Mouse (Mus musculus): Measurements from ENCODE around the gene Celf3.

Celf3 gene

GRCm38 (mm10) chr3:94477981-94478422 is at the start of gene Celf3:
Gene Celf3 (plus strand): TSS chr3:94478295.
- POLR2A ChIA-PET, result interaction anchor here in 3 of 4 experiments (0.6 to 3.2 kb wide), 12 partner anchors 8 to 1498 kb away, joined by 3 to 10 read pairs (median 4); partner anchors contain the start of gene Them4 (in 1 of the 3)
- CTCF ChIA-PET, result interaction anchor here in 2 of 4 experiments (0.6 to 1.3 kb wide), 2 partner anchors 111 to 424 kb away, joined by 4 to 7 read pairs; no protein-coding TSS in a partner anchor

GRCm38 (mm10) chr3:94430980-94431379 is 47.1 kb upstream of the Celf3 start:
- POLR2A ChIA-PET, result interaction anchor here in 1 of 4 experiments (1.4 kb wide), 1 partner anchor 12 kb away, joined by 8 read pairs; the partner anchor contains the start of gene Mrpl9
- CTCF ChIA-PET, result no interaction called here

- ChIA-PET CTCF (interaction anchor here in 1 of 4 experiments (1.7 kb wide), 1 partner anchor 67 kb away, joined by 4 read pairs; no protein-coding TSS in a partner anchor), POLR2A (interaction anchor here in 1 of 4 experiments (1.8 kb wide), 1 partner anchor 10 kb away, joined by 4 read pairs; no protein-coding TSS in a partner anchor)
Measured at GRCm38 (mm10) chr3:94434305-94434704, 43.8 kb upstream of the Celf3 start.

GRCm38 (mm10) chr3:94436420-94436819 is 41.7 kb upstream of the Celf3 start:
- ChIA-PET POLR2A (no interaction called here), CTCF (no interaction called here)

GRCm38 (mm10) chr3:94441182-94441581 is 36.9 kb upstream of the Celf3 start:
- POLR2A ChIA-PET, result interaction anchor here in 1 of 4 experiments (0.7 kb wide), 1 partner anchor 79 kb away, joined by 3 read pairs; the partner anchor contains the start of gene C2cd4d

GRCm38 (mm10) chr3:94442951-94443596 is 35.0 kb upstream of the Celf3 start, which contains the start of gene Mrpl9:
Gene Mrpl9 (plus strand): TSS chr3:94443318.
- CTCF ChIA-PET, result interaction anchor here (0.6 to 2.1 kb wide), 11 partner anchors 13 to 847 kb away, joined by 3 to 11 read pairs (median 4); partner anchors contain the start of gene Tdrkh (in 1 of the 4)
- POLR2A ChIA-PET, result interaction anchor here (0.6 to 4.8 kb wide), 37 partner anchors 11 to 532 kb away, joined by 3 to 42 read pairs (median 4); partner anchors contain the start of genes Tdrkh (in 2 of the 4) and Tuft1 (in 1 of the 4)

More at GRCm38 (mm10) chr3:94441182-94441581, 36.9 kb upstream of the Celf3 start:
- CTCF ChIA-PET, result interaction anchor here (0.5 to 1.9 kb wide), 6 partner anchors 13 to 334 kb away, joined by 3 to 10 read pairs (median 4); no protein-coding TSS in a partner anchor

GRCm38 (mm10) chr3:94443597-94443964 is 34.5 kb upstream of the Celf3 start, which contains the start of gene Oaz3:
Gene Oaz3 (minus strand): TSS chr3:94443915.
- POLR2A ChIA-PET, result interaction anchor here (0.6 to 4.8 kb wide), 26 partner anchors 11 to 1069 kb away, joined by 3 to 42 read pairs (median 4); partner anchors contain the start of genes Tdrkh (in 1 of the 4) and Tuft1 (in 1 of the 4)
- CTCF ChIA-PET, result interaction anchor here in 3 of 4 experiments (0.6 to 2.1 kb wide), 7 partner anchors 12 to 464 kb away, joined by 3 to 11 read pairs (median 6); partner anchors contain the start of gene Tdrkh (in 1 of the 3)

- ChIA-PET POLR2A (interaction anchor here in 1 of 4 experiments (0.6 to 1.2 kb wide), 5 partner anchors 9 to 106 kb away, joined by 3 to 7 read pairs (median 3); no protein-coding TSS in a partner anchor), CTCF (interaction anchor here in 1 of 4 experiments (1.6 kb wide), 1 partner anchor 57 kb away, joined by 5 read pairs; no protein-coding TSS in a partner anchor)
Measured at GRCm38 (mm10) chr3:94449377-94449776, 28.7 kb upstream of the Celf3 start.

- POLR2A ChIA-PET, result interaction anchor here in 3 of 4 experiments (0.6 to 6.5 kb wide), 17 partner anchors 8 to 718 kb away, joined by 3 to 42 read pairs (median 4); partner anchors contain the start of genes Mrpl9 (in 2 of the 3), Riiad1 (in 2 of the 3), Celf3 (in 1 of the 3) and Oaz3 (in 1 of the 3)
- CTCF ChIA-PET, result interaction anchor here (0.6 to 3.8 kb wide), 47 partner anchors 8 to 461 kb away, joined by 3 to 28 read pairs (median 4); partner anchors contain the start of genes Mrpl9 (in 1 of the 4), Oaz3 (in 1 of the 4) and Rorc (in 1 of the 4)
Measured at GRCm38 (mm10) chr3:94456529-94457000, 21.5 kb upstream of the Celf3 start.

GRCm38 (mm10) chr3:94457055-94457454 is 21.0 kb upstream of the Celf3 start:
- CTCF ChIA-PET, result interaction anchor here (0.6 to 3.8 kb wide), 34 partner anchors 8 to 461 kb away, joined by 3 to 28 read pairs (median 4); no protein-coding TSS in a partner anchor
- POLR2A ChIA-PET, result interaction anchor here in 3 of 4 experiments (0.6 to 6.5 kb wide), 15 partner anchors 9 to 135 kb away, joined by 3 to 42 read pairs (median 4); partner anchors contain the start of genes Mrpl9 (in 2 of the 3), Riiad1 (in 2 of the 3), Celf3 (in 1 of the 3) and Oaz3 (in 1 of the 3)

- POLR2A ChIA-PET, result interaction anchor here in 1 of 4 experiments (0.8 kb wide), 1 partner anchor 10 kb away, joined by 3 read pairs; no protein-coding TSS in a partner anchor
- CTCF ChIA-PET, result interaction anchor here in 2 of 4 experiments (0.6 to 1.2 kb wide), 2 partner anchors 43 to 90 kb away, joined by 3 read pairs; no protein-coding TSS in a partner anchor
Measured at GRCm38 (mm10) chr3:94459834-94460233, 18.3 kb upstream of the Celf3 start.

- CTCF ChIA-PET, result interaction anchor here in 3 of 4 experiments (0.6 to 1.4 kb wide), 6 partner anchors 8 to 98 kb away, joined by 3 to 6 read pairs (median 3); no protein-coding TSS in a partner anchor
- POLR2A ChIA-PET, result interaction anchor here in 3 of 4 experiments (0.6 to 2.5 kb wide), 12 partner anchors 9 to 147 kb away, joined by 3 to 15 read pairs (median 4); partner anchors contain the start of genes Oaz3 (in 2 of the 3), Celf3 (in 1 of the 3), Mrpl9 (in 1 of the 3) and Riiad1 (in 1 of the 3)
Measured at GRCm38 (mm10) chr3:94463926-94464578, 14.0 kb upstream of the Celf3 start.

- CTCF ChIA-PET, result interaction anchor here in 2 of 4 experiments (0.6 to 1.3 kb wide), 6 partner anchors 9 to 344 kb away, joined by 3 to 5 read pairs (median 4); no protein-coding TSS in a partner anchor
- POLR2A ChIA-PET, result interaction anchor here in 3 of 4 experiments (0.6 to 2.5 kb wide), 17 partner anchors 9 to 687 kb away, joined by 3 to 15 read pairs (median 4); partner anchors contain the start of genes Oaz3 (in 2 of the 3), Riiad1 (in 2 of the 3), Celf3 (in 1 of the 3) and Mrpl9 (in 1 of the 3)
Measured at GRCm38 (mm10) chr3:94465632-94466430, 12.3 kb upstream of the Celf3 start.

GRCm38 (mm10) chr3:94468931-94469330 is 9.2 kb upstream of the Celf3 start:
- ChIA-PET CTCF (interaction anchor here (0.6 to 1.6 kb wide), 4 partner anchors 12 to 33 kb away, joined by 3 to 6 read pairs (median 4); no protein-coding TSS in a partner anchor), POLR2A (interaction anchor here in 2 of 4 experiments (0.6 to 1.5 kb wide), 5 partner anchors 9 to 369 kb away, joined by 3 to 5 read pairs (median 3); partner anchors contain the start of genes Celf3 (in 1 of the 2) and Pogz (in 1 of the 2))

- POLR2A ChIA-PET, result interaction anchor here in 3 of 4 experiments (0.6 to 3.0 kb wide), 17 partner anchors 9 to 544 kb away, joined by 3 to 12 read pairs (median 3); partner anchors contain the start of gene C2cd4d (in 1 of the 3)
- CTCF ChIA-PET, result interaction anchor here in 3 of 4 experiments (0.7 to 2.4 kb wide), 7 partner anchors 16 to 106 kb away, joined by 3 to 11 read pairs (median 7); no protein-coding TSS in a partner anchor
Measured at GRCm38 (mm10) chr3:94472447-94473114, 5.5 kb upstream of the Celf3 start.

All from embryonic stem cell, embryonic (primary cell).